Mouse (Mus musculus): ENCODE results near the gene Prss12.

The Prss12 gene

GRCm38 (mm10) chr3:123446708-123447537 lies at the start of gene Prss12:
Gene Prss12, plus strand, starts transcription at chr3:123446913.
- peak; percentile 2 for DNase-seq

GRCm38 (mm10) chr3:123397562-123398481 lies 48.9 kb upstream of the Prss12 start:
- no peak for DNase-seq

DNA sequence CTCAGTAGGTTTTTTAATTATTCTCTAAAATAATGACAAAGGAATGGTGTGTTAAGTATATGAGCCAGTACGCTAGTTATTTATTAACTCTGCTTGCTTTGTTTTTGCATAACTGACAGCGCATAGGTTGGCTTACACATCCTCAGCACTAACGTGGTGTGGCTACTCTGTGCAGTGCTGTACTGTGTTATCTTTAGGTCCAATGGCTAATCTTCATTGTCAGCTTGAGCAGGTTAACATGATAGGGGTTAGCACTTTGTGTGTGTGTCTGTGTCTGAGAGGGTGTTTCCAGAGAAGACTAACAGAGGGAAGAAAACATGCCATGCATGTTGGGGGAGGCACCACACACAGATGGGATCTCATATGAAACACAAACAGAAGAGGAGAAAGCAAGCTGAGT lies 41.8 kb upstream of the Prss12 start:
- no peak for DNase-seq

- no peak for DNase-seq
Observed at GRCm38 (mm10) chr3:123411821-123412578, 34.7 kb upstream of the Prss12 start.

DNA sequence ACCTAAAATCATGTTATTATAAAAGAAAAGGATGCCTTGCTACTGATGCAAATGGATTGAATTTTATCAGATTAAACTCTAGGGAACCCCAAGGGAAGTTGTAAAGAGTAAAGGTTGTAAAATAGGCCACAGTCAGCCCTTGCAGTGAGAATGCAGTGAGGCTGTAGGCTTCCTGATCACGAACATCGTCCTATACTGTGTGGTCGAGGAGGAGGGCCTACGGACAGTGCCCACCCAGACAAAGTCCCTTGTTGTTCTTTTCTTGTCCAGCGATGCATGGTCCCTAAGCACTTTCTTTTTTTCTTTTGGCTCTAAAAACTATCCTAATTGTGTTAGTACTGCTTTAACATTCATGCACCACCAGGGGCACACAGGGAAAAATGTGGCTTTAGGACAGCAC lies 33.5 kb upstream of the Prss12 start:
- DNase-seq, result no peak

DNA sequence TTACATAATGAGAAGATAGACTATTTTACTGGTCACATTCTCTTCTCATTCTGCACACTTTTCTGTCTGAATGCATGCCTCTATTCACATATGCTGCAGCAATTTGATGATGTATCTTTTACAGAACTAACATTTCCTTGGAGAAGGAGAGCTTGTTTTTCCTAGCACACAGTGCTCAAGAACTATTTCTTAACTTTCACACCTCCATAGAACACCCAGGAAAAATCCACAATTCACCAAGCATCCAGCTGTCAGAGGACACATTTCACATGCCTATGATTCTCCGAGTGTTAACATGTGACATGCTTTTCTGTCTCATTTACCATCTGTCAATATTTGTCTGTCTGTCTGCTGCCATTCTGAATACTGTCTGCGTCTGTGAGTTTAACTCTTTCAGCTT lies 21.1 kb upstream of the Prss12 start:
- DNase-seq, result no peak

- DNase-seq, result no peak
Observed at GRCm38 (mm10) chr3:123428005-123428404, 18.7 kb upstream of the Prss12 start.

- DNase-seq, result no peak
Observed at GRCm38 (mm10) chr3:123429597-123430458, 16.9 kb upstream of the Prss12 start.

- no peak for DNase-seq
Observed at GRCm38 (mm10) chr3:123431951-123432674, 14.6 kb upstream of the Prss12 start.

GRCm38 (mm10) chr3:123433362-123433761 lies 13.4 kb upstream of the Prss12 start:
- no peak for DNase-seq

GRCm38 (mm10) chr3:123437608-123438007 lies 9.1 kb upstream of the Prss12 start:
- no peak for DNase-seq

DNA sequence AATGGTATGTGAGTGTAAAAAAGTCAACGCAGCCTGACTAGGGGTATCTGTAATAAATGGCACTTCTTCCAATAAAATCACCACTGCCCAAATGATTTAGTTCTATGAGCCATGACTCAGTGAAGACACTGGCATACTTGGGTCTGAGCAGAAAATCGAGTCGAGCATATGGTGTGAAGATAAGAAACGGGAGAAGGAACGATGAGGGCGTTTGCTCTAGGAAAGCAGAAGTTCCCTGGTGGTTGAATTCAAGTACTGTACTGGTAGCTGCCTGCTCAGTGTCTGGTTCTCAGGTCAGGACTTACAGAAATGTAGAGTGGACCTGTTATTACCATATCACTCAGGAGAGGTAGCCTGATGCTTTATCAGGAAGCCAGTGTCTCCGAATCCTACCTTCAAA lies 6.2 kb upstream of the Prss12 start:
- DNase-seq, result no peak

DNA sequence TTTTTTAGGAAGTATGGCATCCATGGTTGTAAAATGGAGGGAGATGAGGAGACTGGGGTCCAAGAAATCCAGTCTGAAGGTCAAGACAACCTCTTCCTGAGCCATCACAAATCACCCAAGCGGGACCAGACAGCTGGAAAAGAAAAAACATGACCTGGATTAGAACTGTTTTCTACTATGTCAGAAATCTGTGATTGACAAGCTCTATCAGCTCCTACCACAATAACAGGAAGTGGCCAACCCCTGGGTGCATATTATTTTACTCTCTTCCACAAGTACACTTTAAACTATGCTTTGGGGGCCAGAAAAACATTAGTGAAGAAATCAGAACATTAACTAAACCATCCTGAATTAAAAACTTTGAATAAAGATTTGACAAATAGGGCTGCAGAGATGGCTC lies 2.2 kb upstream of the Prss12 start:
- no peak for DNase-seq

DNA sequence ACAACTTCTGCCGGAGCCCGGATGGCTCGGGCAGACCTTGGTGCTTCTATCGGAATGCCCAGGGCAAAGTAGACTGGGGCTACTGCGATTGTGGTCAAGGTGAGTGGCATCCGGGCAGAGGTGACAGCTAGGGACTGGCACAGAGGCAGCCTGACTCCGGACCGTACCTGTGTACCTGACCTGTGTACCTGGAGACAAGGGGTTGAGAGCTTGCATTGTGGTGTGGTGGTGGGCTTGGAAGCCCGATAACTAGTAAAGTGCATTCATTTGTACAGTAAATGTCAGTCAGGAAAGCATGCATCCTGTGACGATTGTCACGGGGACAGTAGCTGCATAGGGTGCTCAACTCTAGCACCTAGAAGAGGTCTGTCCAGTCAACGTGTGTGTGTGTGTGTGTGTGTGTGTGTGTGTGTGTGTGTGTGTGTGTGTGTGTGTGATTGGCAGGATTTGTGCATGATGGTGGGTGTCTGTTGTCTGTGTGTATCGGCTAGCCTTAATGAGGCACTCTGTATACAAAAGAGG lies 886 bp downstream of the Prss12 start:
- no peak for DNase-seq

GRCm38 (mm10) chr3:123448096-123448495 lies 1.4 kb downstream of the Prss12 start:
- no peak for DNase-seq

DNA sequence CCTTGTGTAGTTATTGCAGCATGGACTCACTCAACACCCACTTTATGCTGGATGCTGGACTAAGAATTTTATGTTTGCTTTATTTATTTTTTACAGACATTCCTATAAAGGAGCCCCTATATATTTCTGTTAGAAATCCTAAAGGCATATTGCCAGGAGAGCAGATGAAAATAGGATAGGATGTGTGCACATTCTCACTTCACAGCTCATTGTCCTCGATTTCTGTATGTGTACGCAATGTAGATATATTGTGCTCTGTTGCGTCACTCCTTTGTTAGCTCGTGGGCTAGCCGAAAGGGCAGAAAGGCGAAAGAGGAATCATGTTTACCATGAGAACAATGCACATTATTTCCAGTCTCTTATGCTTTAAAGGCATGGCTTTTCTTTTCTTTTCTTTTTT lies 3.4 kb downstream of the Prss12 start:
- DNase-seq, result no peak

- DNase-seq, result no peak
Observed at GRCm38 (mm10) chr3:123452904-123453303, 6.2 kb downstream of the Prss12 start.

- no peak for DNase-seq
Observed at GRCm38 (mm10) chr3:123459492-123459891, 12.8 kb downstream of the Prss12 start.

GRCm38 (mm10) chr3:123460436-123460835 lies 13.7 kb downstream of the Prss12 start:
- no peak for DNase-seq

DNA sequence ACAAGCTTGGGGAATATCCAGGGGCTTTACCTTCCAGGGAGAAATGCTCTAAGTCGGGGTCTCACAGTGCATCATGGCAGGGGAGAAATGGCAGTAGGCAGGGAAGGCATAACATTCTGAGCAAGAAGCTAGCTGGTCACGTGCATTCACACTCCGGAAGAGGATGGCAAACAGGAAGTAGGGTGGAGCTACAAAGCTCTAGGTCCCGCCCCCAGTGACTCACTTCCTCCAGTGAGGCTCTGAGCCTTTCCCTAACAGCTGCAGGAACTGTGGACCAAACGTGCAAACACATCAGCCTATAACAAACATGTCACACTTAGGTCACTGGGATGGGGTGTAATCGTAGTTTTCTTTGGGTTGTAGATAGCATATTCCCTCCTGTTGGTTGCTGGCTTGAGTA lies 15.6 kb downstream of the Prss12 start:
- no peak for DNase-seq

DNA sequence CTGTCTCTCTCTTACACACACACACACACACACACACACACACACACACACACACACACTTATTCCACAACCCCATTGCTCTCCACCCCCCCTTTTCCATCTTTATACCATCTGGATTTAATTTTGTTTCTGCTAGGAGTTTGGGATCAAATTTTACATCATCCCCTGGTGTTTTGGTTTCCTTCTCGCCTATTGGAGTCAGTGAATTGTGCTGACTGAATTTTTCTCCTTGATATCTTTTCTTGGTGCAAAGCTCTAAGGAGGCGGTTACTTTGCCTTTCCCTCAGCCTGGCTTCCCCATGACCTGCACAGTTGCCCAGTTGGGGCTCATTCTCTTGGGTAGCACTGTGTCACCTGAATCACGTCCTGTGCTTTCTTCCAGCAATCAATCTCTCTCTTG lies 30.1 kb downstream of the Prss12 start:
- DNase-seq, result no peak

Measured in thymus, postnatal 25 days (tissue).